Comparison of ENCODE assay signal across 1 mouse cellular context in the genomic region with DNA sequence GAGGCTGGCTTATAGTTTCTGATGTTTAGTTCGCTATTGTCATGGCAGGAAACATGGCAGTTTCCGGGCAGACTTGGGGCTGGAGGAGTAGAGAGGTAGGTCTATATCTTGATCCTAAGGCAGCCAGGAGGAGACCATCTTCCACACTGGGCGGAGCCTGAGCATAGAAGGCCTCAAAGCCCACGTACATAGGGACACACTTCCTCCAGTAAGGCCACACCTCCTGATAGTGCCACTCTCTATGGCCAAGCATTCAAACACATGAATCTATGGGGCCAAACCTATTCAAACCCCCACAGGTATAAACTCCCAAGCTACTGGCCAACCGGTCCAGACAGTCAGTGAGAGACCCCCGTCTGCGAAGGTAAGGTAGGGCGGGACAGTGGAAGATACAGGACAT.
TF ChIP-seq lines count a peak whose summit lies in the region.

No protein-coding gene starts in this region.

TF ChIP-seq in MEL, 35 proteins besides CTCF, POLR2A, EP300 and RAD21 (continued from another document):
- TF ChIP-seq E2F4 (IDR thresholded peaks at IDR 0.05; ENCODE audit: borderline replicate concordance, low read depth, low read length) (no peak), NRF1 (IDR thresholded peaks at IDR 0.05; ENCODE audit: insufficient read depth, low read depth, low read length, poor library complexity, severe bottlenecking) (no peak), MYB (IDR thresholded peaks at IDR 0.05; ENCODE audit: low read depth, low read length) (no peak)
